Mouse (Mus musculus) activated CD4-positive, CD25-positive, alpha-beta regulatory T cell, adult 4 months (primary cell): Measurements from ENCODE around the gene Dhx16. TPM values are rescaled to one million over a fixed set of nuclear protein-coding genes. Genes with fewer than 3 reads are reported as not detected.

Experiments used
- ATAC-seq: one replicate; pipeline ENCODE4 v1.8.0; 2017
- polyA plus RNA-seq, 2 experiments: library from polyadenylated mRNA; unstranded; fragments of 100-300 nt; shearing (Covaris generic); gene quantifications; one replicate each; pipeline ENCODE4 v1.2.1; 2017

The Dhx16 gene
- polyA plus RNA-seq, 2 experiments from 2014 or later = 19.6 to 26.9 TPM

- no peak for ATAC-seq
Observed at GRCm38 (mm10) chr17:35897644-35898573, 18.3 kb downstream of the Dhx16 start.

GRCm38 (mm10) chr17:35900636-35901035 is 21.0 kb downstream of the Dhx16 start:
- ATAC-seq = no peak

GRCm38 (mm10) chr17:35903343-35903991 is 23.8 kb downstream of the Dhx16 start:
- ATAC-seq = no peak

- ATAC-seq = no peak
Observed at GRCm38 (mm10) chr17:35903992-35904355, 24.4 kb downstream of the Dhx16 start.

GRCm38 (mm10) chr17:35905587-35905986 is 26.0 kb downstream of the Dhx16 start:
- no peak for ATAC-seq

GRCm38 (mm10) chr17:35907609-35908008 is 28.0 kb downstream of the Dhx16 start:
- ATAC-seq = no peak

GRCm38 (mm10) chr17:35909186-35909918 is 29.7 kb downstream of the Dhx16 start:
- peak; percentile 16 for ATAC-seq

- peak; percentile 91 for ATAC-seq
Observed at GRCm38 (mm10) chr17:35909919-35910369, 30.3 kb downstream of the Dhx16 start, which contains the start of gene Atat1. Gene Atat1 (minus strand): TSS chr17:35910075.

- no peak for ATAC-seq
Observed at GRCm38 (mm10) chr17:35914975-35915374, 35.4 kb downstream of the Dhx16 start.

GRCm38 (mm10) chr17:35915538-35916296 is 36.1 kb downstream of the Dhx16 start:
- ATAC-seq = no peak

- peak; percentile 83 for ATAC-seq
Observed at GRCm38 (mm10) chr17:35916297-35917142, 36.9 kb downstream of the Dhx16 start, which contains the start of the genes Mrps18b and Ppp1r10. Gene Mrps18b (minus strand): TSS chr17:35916389. Gene Ppp1r10 (plus strand): TSS chr17:35916434.

- ATAC-seq = no peak
Observed at GRCm38 (mm10) chr17:35917143-35917462, 37.5 kb downstream of the Dhx16 start.

- no peak for ATAC-seq
Observed at GRCm38 (mm10) chr17:35917463-35918251, 38.0 kb downstream of the Dhx16 start.

GRCm38 (mm10) chr17:35918276-35919059 is 38.8 kb downstream of the Dhx16 start:
- no peak for ATAC-seq

GRCm38 (mm10) chr17:35919060-35919715 is 39.6 kb downstream of the Dhx16 start:
- ATAC-seq = peak; percentile 47

- ATAC-seq = no peak
Observed at GRCm38 (mm10) chr17:35919864-35920301, 40.3 kb downstream of the Dhx16 start.

GRCm38 (mm10) chr17:35920384-35920783 is 40.8 kb downstream of the Dhx16 start:
- ATAC-seq = no peak

GRCm38 (mm10) chr17:35920862-35921562 is 41.4 kb downstream of the Dhx16 start:
- ATAC-seq = no peak
